Mouse (Mus musculus) CH12.LX (cell line): Measurements from ENCODE around the gene Ccdc148.

Source experiments
- CHD2 ChIP-seq: IDR thresholded peaks from 2 replicates; pipeline ENCODE4 v1.6.1; 2011; ENCODE audit warnings: low read length, improper control_type of control experiment
- CTCF ChIP-seq, 2 experiments: IDR thresholded peaks in 1 of 2; conservative IDR thresholded peaks in 1 of 2; 2 replicates each; pipeline ENCODE4 v1.5.1; 2011 to 2012; ENCODE audit warnings: low read depth in 2 of 2, low read length in 2 of 2, improper control_type of control experiment in 1 of 2, inconsistent platforms in 1 of 2, mild to moderate bottlenecking in 1 of 2, moderate library complexity in 1 of 2
- HCFC1 ChIP-seq: IDR thresholded peaks from 2 replicates; pipeline ENCODE4 v1.6.1; 2012; ENCODE audit warnings: low read depth, mild to moderate bottlenecking, inconsistent platforms, low read length, improper control_type of control experiment
- POLR2A ChIP-seq: IDR thresholded peaks from 2 replicates; pipeline ENCODE4 v1.6.1; 2011; ENCODE audit warnings: low read depth, mild to moderate bottlenecking, improper control_type of control experiment, low read length
- RCOR1 ChIP-seq: conservative IDR thresholded peaks from 2 replicates; pipeline ENCODE4 v1.6.1; 2012; ENCODE audit warnings: low read depth, mild to moderate bottlenecking, inconsistent platforms, low read length, improper control_type of control experiment
- SIN3A ChIP-seq: IDR thresholded peaks from 2 replicates; pipeline ENCODE4 v1.6.1; 2012; ENCODE audit warnings: low read length, improper control_type of control experiment, inconsistent platforms
- USF1 ChIP-seq: IDR thresholded peaks from 2 replicates; pipeline ENCODE4 v1.6.1; 2014; ENCODE audit warnings: low read depth, mild to moderate bottlenecking, inconsistent platforms, low read length, improper control_type of control experiment
- ZKSCAN1 ChIP-seq: IDR thresholded peaks from 2 replicates; pipeline ENCODE4 v1.6.1; 2012; ENCODE audit warnings: low read depth, inconsistent platforms, low read length, improper control_type of control experiment, borderline replicate concordance

DNA sequence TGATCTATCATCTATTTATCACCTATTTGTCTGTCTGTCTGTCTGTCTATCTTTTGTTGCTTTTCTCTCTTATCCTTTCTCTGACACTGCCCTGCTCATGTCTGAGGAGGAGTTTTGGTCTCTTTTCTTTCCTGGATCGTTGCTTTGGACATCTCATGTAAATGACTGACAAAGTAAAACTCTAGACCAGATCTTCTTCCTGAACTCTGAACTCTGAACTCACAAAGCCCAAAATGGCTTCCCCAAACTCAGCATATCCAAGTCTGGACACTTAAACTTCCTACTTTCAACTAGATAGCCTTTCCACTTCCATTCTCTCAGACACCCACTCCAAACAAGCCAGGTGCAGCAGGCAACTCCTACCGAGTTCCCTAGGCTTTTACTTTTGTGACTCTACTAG lies 163.3 kb downstream of the Ccdc148 start:
- TF ChIP-seq POLR2A, result no peak
- TF ChIP-seq CTCF (conservative IDR thresholded peaks at IDR 0.05 in 1 of 2, IDR thresholded peaks at IDR 0.05 in 1 of 2; ENCODE audit: low read depth in 2 of 2, low read length in 2 of 2), result no peak
- TF ChIP-seq ZKSCAN1, result no peak
- no peak for TF ChIP-seq HCFC1
- no peak for TF ChIP-seq CHD2
- TF ChIP-seq SIN3A, result no peak
- no peak for TF ChIP-seq RCOR1
- TF ChIP-seq USF1, result no peak
